8 mouse cellular contexts compared by ENCODE assay signal in genomic region chr3:108085281-108085720, GRCm38 (mm10). TPM values are rescaled to one million over a fixed set of nuclear protein-coding genes. Genes with fewer than 3 reads are reported as not detected.
DNase-seq lines count a peak whose midpoint lies in the region; ATAC-seq and TF ChIP-seq lines count a peak whose summit lies in the region.

No protein-coding gene starts in this region.

- intact Hi-C loops in heart, postnatal 14 days (cut with DNase I) = no loop called here

- H3K4me1 ChIP-seq in ES-E14 (ENCODE audit: control insufficient read depth in 2 of 2, insufficient read depth in 2 of 2, low read length in 2 of 2, poor library complexity in 1 of 2) = peaks cover 4 to 19% of the 10 kb centered on the region in 2 experiments; a peak in 2 of 4 replicates
- H3K4me1 ChIP-seq in forebrain, embryonic 14.5 days (ENCODE audit: control insufficient read depth, insufficient read depth, low read length) = peaks cover 22% of the 10 kb centered on the region
- H3K4me1 ChIP-seq in liver, embryonic 16.5 days (ENCODE audit: control insufficient read depth, low read depth, low read length) = peaks cover 71% of the 10 kb centered on the region
- peaks cover 53% of the 10 kb centered on the region for H3K4me1 ChIP-seq in neural tube, embryonic 12.5 days

- H3K27ac ChIP-seq in ES-E14 (ENCODE audit: insufficient read depth, low read depth, low read length, poor library complexity, severe bottlenecking) = no peak overlapping the region
- peak overlapping the region; percentile 65 for H3K27ac ChIP-seq in forebrain, embryonic 14.5 days (ENCODE audit: low read depth, low read length)
- peak overlapping the region; percentile 89 for H3K27ac ChIP-seq in liver, embryonic 16.5 days (ENCODE audit: low read length)
- peak overlapping the region; percentile 29 for H3K27ac ChIP-seq in neural tube, embryonic 12.5 days

- no peaks in the 10 kb centered on the region for H3K27me3 ChIP-seq in forebrain, embryonic 14.5 days (replicated peaks; ENCODE audit: control insufficient read depth, insufficient read depth, low read length)
- no peaks in the 10 kb centered on the region for H3K27me3 ChIP-seq in liver, embryonic 16.5 days (ENCODE audit: control insufficient read depth, insufficient read depth, low read depth, low read length)
- H3K27me3 ChIP-seq in neural tube, embryonic 12.5 days (replicated peaks) = no peaks in the 10 kb centered on the region

- H3K4me2 ChIP-seq in forebrain, embryonic 14.5 days (ENCODE audit: low read length) = peak overlapping the region; percentile 80
- peak overlapping the region; percentile 98 for H3K4me2 ChIP-seq in liver, embryonic 16.5 days (ENCODE audit: low read depth, low read length)
- peak overlapping the region; percentile 100 for H3K4me2 ChIP-seq in neural tube, embryonic 12.5 days (replicated peaks)

- in situ Hi-C loops in ES-E14 (cut with MboI; ENCODE audit: low sequenced_read_pairs in 2 of 2, unreplicated experiment in 2 of 2) = no loop called here

- peaks cover 3% of the 10 kb centered on the region; the same call in 1 of the 2 replicates for H3K36me3 ChIP-seq in ES-E14 (ENCODE audit: control insufficient read depth, insufficient read depth, low read length, poor library complexity, severe bottlenecking)
- 0 out of 2 replicates have a peak, but pooled peaks cover 5% of the 10 kb centered on the region for H3K36me3 ChIP-seq in forebrain, embryonic 14.5 days (ENCODE audit: control insufficient read depth, insufficient read depth, low read length)
- H3K36me3 ChIP-seq in liver, embryonic 16.5 days (ENCODE audit: control insufficient read depth, insufficient read depth) = peaks cover 9% of the 10 kb centered on the region
- peaks cover under 1% of the 10 kb centered on the region; the same call in 1 of the 2 replicates for H3K36me3 ChIP-seq in neural tube, embryonic 12.5 days

- H3K4me3 ChIP-seq in ES-E14 (ENCODE audit: insufficient read depth in 1 of 2, low read depth in 1 of 2, low read length in 2 of 2, poor library complexity in 1 of 2, severe bottlenecking in 1 of 2) = peak overlapping the region; percentile 79 to 84
- peak overlapping the region; percentile 51 for H3K4me3 ChIP-seq in forebrain, embryonic 14.5 days (ENCODE audit: low read depth, low read length)
- peak overlapping the region; percentile 91 for H3K4me3 ChIP-seq in liver, embryonic 16.5 days (ENCODE audit: low read depth, low read length)
- H3K4me3 ChIP-seq in neural tube, embryonic 12.5 days = peak overlapping the region; percentile 61

- ATAC-seq in forebrain, embryonic 14.5 days = peak; percentile 89
- ATAC-seq in liver, embryonic 16.5 days (ENCODE audit: low read depth) = peak; percentile 81
- ATAC-seq in neural tube, embryonic 12.5 days (ENCODE audit: low FRiP score, low read depth) = peak; percentile 86

- 0% methylated on average over 14 of the region's 14 CpGs for WGBS in forebrain, embryonic 14.5 days
- WGBS in large intestine, adult 2 months = under 1% methylated on average over 14 of the region's 14 CpGs
- WGBS in liver, embryonic 16.5 days (ENCODE audit: insufficient replicate concordance) = 0% methylated on average over 14 of the region's 14 CpGs
- WGBS in neural tube, embryonic 12.5 days = under 1% methylated on average over 14 of the region's 14 CpGs

- no peaks in the 10 kb centered on the region for H3K9me3 ChIP-seq in ES-E14 (ENCODE audit: control insufficient read depth, insufficient read depth, low read depth, low read length)
- no peaks in the 10 kb centered on the region for H3K9me3 ChIP-seq in forebrain, embryonic 14.5 days (replicated peaks; ENCODE audit: control insufficient read depth, low read length)
- no peaks in the 10 kb centered on the region for H3K9me3 ChIP-seq in liver, embryonic 16.5 days (replicated peaks; ENCODE audit: control insufficient read depth, low read length)
- H3K9me3 ChIP-seq in neural tube, embryonic 12.5 days = no peaks in the 10 kb centered on the region

- peak overlapping the region; percentile 80 for H3K9ac ChIP-seq in ES-E14 (ENCODE audit: insufficient read depth, low read depth, low read length, poor library complexity, severe bottlenecking)
- H3K9ac ChIP-seq in forebrain, embryonic 14.5 days (ENCODE audit: low read length) = peak overlapping the region; percentile 73
- peak overlapping the region; percentile 91 for H3K9ac ChIP-seq in liver, embryonic 16.5 days (ENCODE audit: low read depth, low read length)
- peak overlapping the region; percentile 73 for H3K9ac ChIP-seq in neural tube, embryonic 12.5 days

- DNase-seq in ES-E14 (ENCODE audit: low read depth, low spot score) = peak; percentile 79
- DNase-seq in cerebellum, adult 11 months = peak; percentile 92
- DNase-seq in forebrain, embryonic 14.5 days (ENCODE audit: low spot score) = peak; percentile 93
- DNase-seq in heart, postnatal 14 days = peak; percentile 95
- DNase-seq in large intestine, adult 2 months (ENCODE audit: low read depth, low spot score) = peak; percentile 84
- DNase-seq in telencephalon, adult 2 months (ENCODE audit: low read depth, low spot score) = peak; percentile 77

TF ChIP-seq in ES-E14, 5 proteins besides CTCF, POLR2A, EP300 and RAD21:
- TF ChIP-seq CHD2 (IDR thresholded peaks at IDR 0.05; ENCODE audit: low read depth, low read length) (no peak), ZNF384 (IDR thresholded peaks at IDR 0.05; ENCODE audit: low read depth, low read length) (no peak), MAFK (IDR thresholded peaks at IDR 0.05; ENCODE audit: insufficient read depth, low read depth, low read length) (no peak), ZC3H11A (IDR thresholded peaks at IDR 0.05; ENCODE audit: borderline replicate concordance, low read depth, low read length) (no peak), HCFC1 (IDR thresholded peaks at IDR 0.05; ENCODE audit: borderline replicate concordance, insufficient read depth, low read length) (no peak)

RNA-seq across cellular contexts. Expression of gene Ampd2, which starts 1.1 kb away (rescaled TPM):
- total RNA-seq in ES-E14 (2012; rRNA removed) = 58.1 and 75.8 TPM in 2 replicates
- 27.1 and 39.0 TPM in 2 replicates for polyA plus RNA-seq in forebrain, embryonic 14.5 days (2014; fragmentation: Nextera tagmentation; extraction: Ambion mirVana)
- total RNA-seq in heart, postnatal 14 days (2021) = 1 to 10 TPM; 7.5 to 8.7 TPM
- polyA plus RNA-seq in large intestine, adult 2 months (2012; rRNA removed) = 82.4 and 101 TPM in 2 replicates
- 76.4 and 79.6 TPM in 2 replicates for polyA plus RNA-seq in liver, embryonic 16.5 days (2015; fragmentation: Nextera tagmentation; extraction: Ambion mirVana)
- 47.7 and 51.2 TPM in 2 replicates for polyA plus RNA-seq in neural tube, embryonic 12.5 days (2016; fragmentation: Nextera tagmentation; extraction: Ambion mirVana)

RNA-seq across cellular contexts. Expression of gene Gnat2, which starts 7.3 kb away (rescaled TPM):
- total RNA-seq in ES-E14 (2012; rRNA removed) = 9.2 and 9.9 TPM in 2 replicates
- 0.28 and 0.36 TPM in 2 replicates for polyA plus RNA-seq in forebrain, embryonic 14.5 days (2014; fragmentation: Nextera tagmentation; extraction: Ambion mirVana)
- under 1 TPM in 1 of 2 experiments, not detected in 1; 0.34 TPM for total RNA-seq in heart, postnatal 14 days (2021)
- polyA plus RNA-seq in large intestine, adult 2 months (2012; rRNA removed) = 1.6 and 2.1 TPM in 2 replicates
- polyA plus RNA-seq in liver, embryonic 16.5 days (2015; fragmentation: Nextera tagmentation; extraction: Ambion mirVana) = 3.8 and 4.1 TPM in 2 replicates
- polyA plus RNA-seq in neural tube, embryonic 12.5 days (2016; fragmentation: Nextera tagmentation; extraction: Ambion mirVana) = 0.43 and 0.57 TPM in 2 replicates

RNA-seq across cellular contexts. Expression of gene Gstm4, which starts 40.6 kb away (rescaled TPM):
- 4.1 and 4.3 TPM in 2 replicates for total RNA-seq in ES-E14 (2012; rRNA removed)
- 15.3 and 17.6 TPM in 2 replicates for polyA plus RNA-seq in forebrain, embryonic 14.5 days (2014; fragmentation: Nextera tagmentation; extraction: Ambion mirVana)
- 10 to 100 TPM in 1 of 2 experiments, 1 to 10 TPM in 1; 9.2 to 10.1 TPM for total RNA-seq in heart, postnatal 14 days (2021)
- 9.9 and 10.0 TPM in 2 replicates for polyA plus RNA-seq in large intestine, adult 2 months (2012; rRNA removed)
- 16.8 and 17.0 TPM in 2 replicates for polyA plus RNA-seq in liver, embryonic 16.5 days (2015; fragmentation: Nextera tagmentation; extraction: Ambion mirVana)
- polyA plus RNA-seq in neural tube, embryonic 12.5 days (2016; fragmentation: Nextera tagmentation; extraction: Ambion mirVana) = 11.6 and 14.5 TPM in 2 replicates
